Comparison of ENCODE assay signal across 9 mouse cellular contexts in the genomic region with DNA sequence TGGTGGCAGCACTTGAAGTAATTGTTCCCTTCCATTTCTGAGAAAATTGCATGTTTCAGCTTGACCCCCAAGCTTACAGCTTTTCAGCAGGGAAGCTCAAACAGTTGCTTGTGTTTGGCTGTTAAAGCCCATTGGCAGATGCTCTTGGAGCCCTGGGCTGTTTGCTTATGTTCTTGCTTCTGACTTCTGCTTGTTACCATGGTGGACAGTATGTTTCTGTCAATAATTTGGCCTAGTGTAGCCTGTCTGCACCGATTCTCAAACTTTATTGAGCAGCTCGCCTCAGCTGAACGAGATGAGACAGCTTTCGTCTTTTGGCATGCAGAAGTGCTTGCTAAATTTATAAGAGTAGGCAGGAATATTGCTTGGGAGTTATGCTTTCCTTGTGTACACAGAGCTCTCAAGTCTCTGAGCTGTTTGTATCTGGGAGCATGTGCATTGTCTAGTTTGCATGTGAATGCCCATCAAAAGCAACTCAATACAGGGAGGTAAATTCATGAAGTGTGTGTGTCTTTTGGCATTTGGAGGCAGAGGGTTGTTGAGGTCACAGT.
A peak's percentile ranks its signal among the peaks of the same experiment; 100 is the strongest.
DNase-seq lines count a peak whose midpoint lies in the region; ATAC-seq and TF ChIP-seq lines count a peak whose summit lies in the region.
"Had no signal": no experiment of that assay in that cellular context is flagged by ENCODE, and none has a peak within 500 bp of the region (broad histone marks: within the 10 kb centered on the region; RNA-seq: fewer than 3 reads in every experiment).

No protein-coding gene starts in this region.

- peak overlapping the region; percentile 92 for H3K27ac ChIP-seq in forebrain, embryonic 12.5 days
- peak overlapping the region; percentile 41 for H3K27ac ChIP-seq in neural tube, embryonic 15.5 days (replicated peaks)
- H3K27ac ChIP-seq in liver, postnatal 0 days (ENCODE audit: low read depth), result no peak overlapping the region

- no peaks in the 10 kb centered on the region for H3K27me3 ChIP-seq in forebrain, embryonic 12.5 days
- no peaks in the 10 kb centered on the region for H3K27me3 ChIP-seq in neural tube, embryonic 15.5 days (replicated peaks)
- no peaks in the 10 kb centered on the region for H3K27me3 ChIP-seq in liver, postnatal 0 days (ENCODE audit: insufficient read depth, low read length)

- H3K36me3 ChIP-seq in forebrain, embryonic 12.5 days (replicated peaks), result peaks cover 5% of the 10 kb centered on the region; the same call in 1 of the 2 replicates
- no peaks in the 10 kb centered on the region for H3K36me3 ChIP-seq in neural tube, embryonic 15.5 days
- no peaks in the 10 kb centered on the region for H3K36me3 ChIP-seq in liver, postnatal 0 days (replicated peaks; ENCODE audit: insufficient read depth, low read length)

- peaks cover 95% of the 10 kb centered on the region for H3K4me1 ChIP-seq in forebrain, embryonic 12.5 days
- H3K4me1 ChIP-seq in neural tube, embryonic 15.5 days, result peaks cover 42% of the 10 kb centered on the region
- no peaks in the 10 kb centered on the region for H3K4me1 ChIP-seq in liver, postnatal 0 days (ENCODE audit: insufficient read depth)

- no peak for TF ChIP-seq EP300 in liver, postnatal 0 days (IDR thresholded peaks at IDR 0.05; ENCODE audit: low read depth)

- no peak overlapping the region for H3K9ac ChIP-seq in forebrain, embryonic 12.5 days
- no peak overlapping the region for H3K9ac ChIP-seq in neural tube, embryonic 15.5 days (replicated peaks)
- H3K9ac ChIP-seq in liver, postnatal 0 days (replicated peaks), result no peak overlapping the region

- H3K9me3 ChIP-seq in forebrain, embryonic 12.5 days, result no peaks in the 10 kb centered on the region
- H3K9me3 ChIP-seq in neural tube, embryonic 15.5 days (replicated peaks), result no peaks in the 10 kb centered on the region
- no peaks in the 10 kb centered on the region for H3K9me3 ChIP-seq in liver, postnatal 0 days (ENCODE audit: low read length)

- 17% methylated on average over 4 of the region's 4 CpGs for WGBS in forebrain, embryonic 12.5 days
- WGBS in neural tube, embryonic 15.5 days, result 21% methylated on average over 4 of the region's 4 CpGs
- WGBS in liver, postnatal 0 days (ENCODE audit: insufficient replicate concordance), result 73% methylated on average over 4 of the region's 4 CpGs

- ATAC-seq in forebrain, embryonic 12.5 days (ENCODE audit: low FRiP score), result no peak
- no peak for ATAC-seq in neural tube, embryonic 15.5 days (ENCODE audit: low FRiP score)
- ATAC-seq in liver, postnatal 0 days, result no peak

- H3K4me3 ChIP-seq in forebrain, embryonic 12.5 days (replicated peaks), result no peak overlapping the region
- H3K4me3 ChIP-seq in neural tube, embryonic 15.5 days (replicated peaks), result no peak overlapping the region
- no peak overlapping the region for H3K4me3 ChIP-seq in liver, postnatal 0 days (ENCODE audit: low read depth, low read length)

- DNase-seq in lung, postnatal 10 days, result peak; percentile 25
- no peak for DNase-seq in lung, adult 18-20 months
- peak; percentile 36 for DNase-seq in layer of hippocampus, adult 9-11 months
- no peak for DNase-seq in liver, postnatal 0 days
- DNase-seq in urinary bladder, postnatal 25 days (ENCODE audit: low spot score), result no peak
- DNase-seq in right cerebral cortex, postnatal 25 days, result no peak
- DNase-seq: cerebellum, adult 9-11 months had no signal

- H3K4me2 ChIP-seq in forebrain, embryonic 12.5 days, result peak overlapping the region; percentile 42
- no peak overlapping the region for H3K4me2 ChIP-seq in neural tube, embryonic 15.5 days
- H3K4me2 ChIP-seq in liver, postnatal 0 days (ENCODE audit: low read depth, low read length), result no peak overlapping the region

- no peak for TF ChIP-seq CTCF in liver, postnatal 0 days (IDR thresholded peaks at IDR 0.05; ENCODE audit: low read depth)

Comparison
In these comparisons a context has a peak if more than half of its experiments do, and no peak if none do; other contexts are left out.
1. DNase-seq: peak in lung, postnatal 10 days (single experiment) and layer of hippocampus, adult 9-11 months (single experiment); none in lung, adult 18-20 months (0 of 2), liver, postnatal 0 days (single experiment), urinary bladder, postnatal 25 days (single experiment) and right cerebral cortex, postnatal 25 days (single experiment).